Mouse (Mus musculus): Measurements from ENCODE around the gene 4932438A13Rik. TPM values are rescaled to one million over a fixed set of nuclear protein-coding genes. Genes with fewer than 3 reads are reported as not detected.

4932438A13Rik gene
- total RNA-seq, 2 experiments from 2014 or later: 48.0 to 57.0 TPM

DNA sequence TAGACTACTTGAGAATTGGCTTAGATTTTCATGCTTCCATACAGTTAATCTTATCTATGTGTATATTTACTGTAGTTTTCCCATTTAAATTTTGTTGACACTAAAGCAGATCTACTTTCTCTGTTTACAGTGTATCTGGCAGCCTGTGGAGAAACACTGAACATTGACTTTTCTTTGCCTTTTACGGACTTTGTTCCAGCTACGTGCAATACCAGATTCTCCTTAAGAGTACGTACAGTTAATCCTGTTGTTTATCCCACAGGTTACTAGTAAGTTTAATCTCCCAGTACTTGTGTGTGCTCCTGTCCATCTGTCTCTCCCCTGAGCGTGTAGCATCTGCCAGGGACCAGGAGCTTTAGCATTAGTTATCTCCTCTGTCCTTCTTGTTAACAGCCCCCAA, 55.4 kb downstream of the 4932438A13Rik start:
- no peak for DNase-seq

DNA sequence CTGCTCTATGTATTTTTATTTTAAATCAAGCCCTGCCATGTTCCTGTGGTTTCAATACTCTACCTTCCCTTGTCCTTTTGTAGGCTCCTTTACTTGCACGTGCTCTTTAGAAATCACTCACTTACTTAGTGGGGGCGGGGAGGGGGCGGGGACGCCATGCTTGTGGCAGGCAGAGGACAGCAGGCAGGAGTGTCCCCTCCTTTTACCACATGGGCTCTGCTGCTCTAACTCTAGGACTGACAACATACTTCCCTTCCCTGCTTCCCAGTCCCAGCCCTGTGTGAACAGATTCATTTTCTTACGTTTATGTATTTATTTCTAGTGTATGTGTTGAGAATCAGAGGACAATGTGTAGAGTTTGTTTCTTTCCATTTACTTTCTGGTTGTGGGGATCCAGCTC, 78.7 kb downstream of the 4932438A13Rik start:
- DNase-seq: no peak

DNA sequence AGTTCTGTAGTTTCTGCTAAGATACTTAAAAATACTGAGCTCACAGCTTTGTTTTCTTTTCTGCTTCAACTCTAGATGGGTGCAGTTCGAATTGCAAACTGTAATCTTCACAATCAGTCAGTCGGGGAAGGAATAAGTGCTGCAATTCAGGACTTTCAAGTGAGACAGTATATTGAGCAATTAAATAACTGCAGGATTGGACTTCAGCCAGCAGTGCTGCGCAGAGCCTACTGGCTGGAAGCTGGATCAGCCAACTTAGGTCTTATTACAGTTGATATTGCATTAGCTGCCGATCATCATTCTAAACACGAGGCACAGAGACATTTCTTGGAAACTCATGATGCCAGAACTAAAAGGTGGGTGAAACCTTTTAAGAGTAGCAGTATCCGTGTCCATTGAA, 79.2 kb downstream of the 4932438A13Rik start:
- DNase-seq: peak; percentile 12 to 18

DNA sequence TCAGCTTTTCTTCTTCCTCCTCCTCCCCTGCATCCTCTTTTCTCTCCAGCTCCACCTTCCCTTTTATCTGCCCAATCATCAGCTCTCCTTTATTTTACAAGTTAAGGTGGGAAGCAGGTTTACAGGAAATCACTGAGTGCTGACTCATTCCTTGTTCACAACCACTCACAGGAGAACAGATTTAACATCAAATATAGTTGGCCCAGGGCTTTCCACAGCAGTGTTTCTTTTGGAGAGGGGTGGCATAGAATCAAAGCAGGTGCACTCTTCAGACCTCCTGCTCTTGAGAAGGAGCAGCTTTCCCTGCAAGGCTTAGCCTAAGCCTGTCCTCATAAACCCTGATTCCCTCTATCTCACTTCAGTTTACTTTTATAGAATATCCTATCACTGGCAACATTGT, 80.8 kb downstream of the 4932438A13Rik start:
- DNase-seq: no peak

DNA sequence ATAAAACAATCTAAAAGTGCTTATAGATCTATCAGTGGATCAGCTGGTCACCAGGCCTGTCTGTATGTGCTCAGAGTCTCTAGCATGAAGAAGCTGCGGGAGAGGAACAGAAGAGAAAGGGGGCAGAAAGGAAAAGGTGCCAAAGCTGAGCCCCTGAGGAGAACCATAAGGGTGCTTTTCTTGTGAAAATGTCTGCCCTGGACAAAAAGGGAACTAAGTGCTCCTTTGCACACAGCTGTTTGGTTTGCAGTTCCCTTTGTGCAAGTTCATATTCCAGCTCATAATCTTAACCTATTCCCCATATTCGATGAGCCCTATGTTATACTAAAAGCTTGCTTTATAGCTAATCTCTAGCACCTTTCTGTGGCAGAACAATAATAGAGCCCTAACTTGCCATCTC, 175.1 kb downstream of the 4932438A13Rik start:
- DNase-seq: no peak

DNA sequence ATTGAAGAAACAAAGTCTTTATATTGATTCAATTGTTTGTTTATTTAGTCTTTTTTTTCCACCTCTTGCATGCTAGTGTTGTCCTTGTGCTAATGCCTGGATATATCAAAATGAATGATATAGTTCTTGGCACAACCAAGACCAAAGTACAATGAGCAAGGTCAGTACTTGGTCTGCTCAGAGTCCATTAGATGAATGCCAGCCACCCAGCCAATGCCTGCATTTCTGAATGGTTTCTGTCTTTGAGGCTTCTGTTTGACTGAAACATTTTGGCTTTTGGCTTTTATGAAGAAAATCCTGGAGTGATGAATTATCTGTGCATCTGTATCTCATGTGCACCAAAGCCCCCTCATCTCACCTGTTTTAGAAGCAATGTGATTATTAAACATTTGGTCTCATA, 176.9 kb downstream of the 4932438A13Rik start:
- no peak for DNase-seq

DNA sequence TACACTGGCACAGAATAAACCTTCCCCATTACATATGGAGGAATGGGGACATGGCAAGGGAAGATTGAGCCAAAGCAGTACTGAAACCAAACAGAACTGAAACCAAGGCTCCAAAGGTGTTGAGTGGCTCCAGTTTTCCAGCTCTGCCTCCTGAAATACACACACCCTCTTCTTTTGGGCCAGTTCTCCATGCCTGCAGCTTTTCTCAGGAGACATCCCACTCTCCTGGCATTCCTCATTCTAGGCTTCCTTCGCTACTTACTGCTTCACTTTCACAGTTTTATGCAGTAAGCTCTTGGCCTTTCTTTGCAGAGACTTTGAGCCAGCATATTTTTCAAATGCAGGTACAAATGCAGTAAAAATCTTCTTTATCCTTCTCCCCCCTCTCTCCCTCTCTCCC, 188.6 kb downstream of the 4932438A13Rik start:
- no peak for DNase-seq

DNA sequence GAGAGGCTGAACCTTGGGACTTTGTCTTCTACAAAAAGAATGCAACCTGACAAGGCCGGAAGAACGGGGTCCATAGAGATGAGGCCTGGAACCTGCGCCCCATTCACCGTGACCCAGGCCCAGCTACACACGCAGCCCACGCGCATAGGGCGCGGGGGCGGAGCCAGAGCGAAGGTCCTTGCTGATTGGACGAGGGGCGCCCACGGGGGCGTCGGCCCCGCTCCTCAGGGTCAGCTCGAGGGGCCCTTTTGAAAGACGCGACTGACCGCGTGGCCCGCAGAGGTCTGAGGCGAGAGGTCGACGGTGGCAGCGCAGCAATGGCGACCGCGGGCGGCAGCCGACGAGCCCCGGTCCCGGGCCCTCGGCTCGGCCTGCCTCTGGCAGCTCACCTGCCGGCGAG, 200.5 kb downstream of the 4932438A13Rik start, which contains the start of gene Adad1:
Adad1 (plus strand) TSS at position 122 of the 400 bp plus-strand sequence.
- no peak for DNase-seq

DNA sequence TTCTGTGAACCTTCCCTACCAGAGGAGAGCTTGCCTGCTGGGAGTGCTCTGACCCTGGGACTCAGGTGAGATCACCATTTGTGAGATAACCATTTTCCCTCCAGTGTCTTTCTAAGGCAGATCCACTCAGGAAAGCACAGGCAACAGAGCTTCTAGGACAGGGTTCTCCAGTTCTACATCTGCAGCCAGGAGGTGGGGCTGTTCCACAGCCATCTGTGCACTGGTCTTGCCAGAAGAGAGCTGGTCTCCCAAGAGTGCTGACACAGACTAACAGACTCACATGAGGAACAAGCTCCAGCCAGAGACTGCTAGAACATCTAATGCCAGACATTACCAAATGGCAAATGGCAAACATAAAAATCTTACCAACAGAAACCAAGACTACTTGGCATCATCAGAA, 210.3 kb downstream of the 4932438A13Rik start:
- peak; percentile 70 to 74 for DNase-seq

DNA sequence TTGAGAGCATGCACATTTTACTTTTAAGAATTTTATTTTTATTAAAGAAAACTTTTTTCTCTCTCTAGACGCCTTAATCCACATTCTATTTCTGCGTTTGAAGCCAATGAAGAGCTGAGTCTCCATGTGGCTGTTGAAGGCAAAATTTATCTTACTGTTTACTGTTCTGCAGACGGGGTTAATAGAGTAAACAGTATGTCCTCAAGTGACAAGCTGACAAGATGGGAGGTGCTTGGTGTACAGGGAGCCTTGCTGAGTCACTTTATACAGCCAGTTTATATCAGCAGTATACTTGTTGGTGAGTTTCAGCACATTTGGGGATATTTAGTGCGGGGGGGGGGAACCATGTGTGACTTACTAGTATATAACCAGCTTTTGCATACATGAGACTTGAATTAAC, 222.0 kb downstream of the 4932438A13Rik start:
- no peak for DNase-seq

DNA sequence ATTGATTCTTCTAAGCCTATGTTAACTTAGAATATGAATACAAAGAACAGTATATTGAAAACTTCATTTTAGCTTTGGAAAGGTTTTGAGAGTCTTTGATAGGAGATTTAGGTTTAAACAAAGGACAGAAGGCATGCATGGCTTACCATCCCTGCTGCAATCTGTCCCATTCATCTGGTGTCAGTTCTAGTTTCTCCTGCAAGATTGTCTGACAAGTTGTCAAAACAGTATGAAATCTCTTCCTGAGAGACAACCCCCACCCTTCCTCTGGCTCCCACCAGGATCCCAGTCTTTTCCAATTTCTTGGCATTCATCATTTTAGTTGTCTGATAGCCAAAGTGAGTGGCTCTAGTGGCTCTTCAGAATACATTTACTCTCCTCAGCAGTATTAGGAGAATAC, 227.8 kb downstream of the 4932438A13Rik start:
- no peak for DNase-seq

Other genes with a start within 250 kb of the 4932438A13Rik start
- 1 to 10 TPM; 5.8 to 9.1 TPM for gene Bbs7, start 249.6 kb upstream of the 4932438A13Rik start, total RNA-seq (2021)
- gene Trpc3, start 172.9 kb upstream of the 4932438A13Rik start, total RNA-seq (2021): 1 to 10 TPM; 4.8 to 9.7 TPM
- gene Adad1, start 200.4 kb downstream of the 4932438A13Rik start, total RNA-seq (2021): not detected